Mouse (Mus musculus): ENCODE results near the gene Afmid. TPM values are rescaled to one million over a fixed set of nuclear protein-coding genes. Genes with fewer than 3 reads are reported as not detected.

Afmid gene
- total RNA-seq, 2 experiments from 2014 or later = 8.7 to 10.1 TPM

- DNase-seq (ENCODE audit: extremely low spot score in 1 of 2, low spot score in 2 of 2) = peak in 1 of 2 experiments; percentile 62
- intact Hi-C loops (cut with DNase I) = no loop called here
These were observed 10.6 kb downstream of the Afmid start for GRCm38 (mm10) chr11:117836306-117836705.

- no peak for DNase-seq (ENCODE audit: extremely low spot score in 1 of 2, low spot score in 2 of 2)
- intact Hi-C loops (cut with DNase I) = no loop called here
These were observed 12.8 kb downstream of the Afmid start for GRCm38 (mm10) chr11:117838572-117838971.

GRCm38 (mm10) chr11:117839021-117839420 is 13.3 kb downstream of the Afmid start:
- intact Hi-C loops (cut with DNase I) = no loop called here
- no peak for DNase-seq (ENCODE audit: extremely low spot score in 1 of 2, low spot score in 2 of 2)

GRCm38 (mm10) chr11:117840910-117841309 is 15.2 kb downstream of the Afmid start:
- no peak for DNase-seq (ENCODE audit: extremely low spot score in 1 of 2, low spot score in 2 of 2)
- intact Hi-C loops (cut with DNase I) = no loop called here

GRCm38 (mm10) chr11:117843434-117843833 is 17.7 kb downstream of the Afmid start:
- DNase-seq (ENCODE audit: extremely low spot score in 1 of 2, low spot score in 2 of 2) = no peak
- intact Hi-C loops (cut with DNase I) = no loop called here

GRCm38 (mm10) chr11:117844997-117845396 is 19.3 kb downstream of the Afmid start:
- no peak for DNase-seq (ENCODE audit: extremely low spot score in 1 of 2, low spot score in 2 of 2)
- intact Hi-C loops (cut with DNase I) = no loop called here

- intact Hi-C loops (cut with DNase I) = no loop called here
- no peak for DNase-seq (ENCODE audit: extremely low spot score in 1 of 2, low spot score in 2 of 2)
These were observed 19.9 kb downstream of the Afmid start for GRCm38 (mm10) chr11:117845651-117846050.

GRCm38 (mm10) chr11:117846640-117847039 is 20.9 kb downstream of the Afmid start:
- intact Hi-C loops (cut with DNase I) = no loop called here

GRCm38 (mm10) chr11:117847593-117848215 is 22.0 kb downstream of the Afmid start:
- DNase-seq (ENCODE audit: extremely low spot score in 1 of 2, low spot score in 2 of 2) = no peak
- intact Hi-C loops (cut with DNase I) = no loop called here

More at GRCm38 (mm10) chr11:117846640-117847039, 20.9 kb downstream of the Afmid start:
- DNase-seq (ENCODE audit: extremely low spot score in 1 of 2, low spot score in 2 of 2) = no peak

GRCm38 (mm10) chr11:117848271-117848984 is 22.7 kb downstream of the Afmid start:
- no peak for DNase-seq (ENCODE audit: extremely low spot score in 1 of 2, low spot score in 2 of 2)
- intact Hi-C loops (cut with DNase I) = no loop called here

GRCm38 (mm10) chr11:117848985-117849671 is 23.4 kb downstream of the Afmid start, which contains the start of gene Birc5:
Birc5 (plus strand) TSS chr11:117849251.
- intact Hi-C loops (cut with DNase I) = no loop called here
- peak; percentile 93 to 98 for DNase-seq (ENCODE audit: extremely low spot score in 1 of 2, low spot score in 2 of 2)

GRCm38 (mm10) chr11:117852875-117853274 is 27.2 kb downstream of the Afmid start:
- DNase-seq (ENCODE audit: extremely low spot score in 1 of 2, low spot score in 2 of 2) = no peak
- intact Hi-C loops (cut with DNase I) = no loop called here

GRCm38 (mm10) chr11:117854241-117854640 is 28.5 kb downstream of the Afmid start:
- DNase-seq (ENCODE audit: extremely low spot score in 1 of 2, low spot score in 2 of 2) = no peak
- intact Hi-C loops (cut with DNase I) = no loop called here

- DNase-seq (ENCODE audit: extremely low spot score in 1 of 2, low spot score in 2 of 2) = no peak
- intact Hi-C loops (cut with DNase I) = no loop called here
These were observed 29.6 kb downstream of the Afmid start for GRCm38 (mm10) chr11:117855360-117855759.

- intact Hi-C loops (cut with DNase I) = no loop called here
- DNase-seq (ENCODE audit: extremely low spot score in 1 of 2, low spot score in 2 of 2) = no peak
These were observed 30.3 kb downstream of the Afmid start for GRCm38 (mm10) chr11:117855975-117856374.

GRCm38 (mm10) chr11:117857462-117857861 is 31.7 kb downstream of the Afmid start:
- intact Hi-C loops (cut with DNase I) = no loop called here
- DNase-seq (ENCODE audit: extremely low spot score in 1 of 2, low spot score in 2 of 2) = no peak

- intact Hi-C loops (cut with DNase I) = no loop called here
These were observed 32.7 kb downstream of the Afmid start for GRCm38 (mm10) chr11:117858392-117858791.

GRCm38 (mm10) chr11:117860601-117861000 is 34.9 kb downstream of the Afmid start, which contains the start of gene Tmem235:
Tmem235 (plus strand) TSS chr11:117860752.
- intact Hi-C loops (cut with DNase I) = no loop called here
- no peak for DNase-seq (ENCODE audit: extremely low spot score in 1 of 2, low spot score in 2 of 2)

More at GRCm38 (mm10) chr11:117858392-117858791, 32.7 kb downstream of the Afmid start:
- DNase-seq (ENCODE audit: extremely low spot score in 1 of 2, low spot score in 2 of 2) = no peak

- DNase-seq (ENCODE audit: extremely low spot score in 1 of 2, low spot score in 2 of 2) = no peak
- intact Hi-C loops (cut with DNase I) = no loop called here
These were observed 37.6 kb downstream of the Afmid start for GRCm38 (mm10) chr11:117863174-117863856.
